Mouse (Mus musculus): ENCODE data around the gene Agbl1.

DNA sequence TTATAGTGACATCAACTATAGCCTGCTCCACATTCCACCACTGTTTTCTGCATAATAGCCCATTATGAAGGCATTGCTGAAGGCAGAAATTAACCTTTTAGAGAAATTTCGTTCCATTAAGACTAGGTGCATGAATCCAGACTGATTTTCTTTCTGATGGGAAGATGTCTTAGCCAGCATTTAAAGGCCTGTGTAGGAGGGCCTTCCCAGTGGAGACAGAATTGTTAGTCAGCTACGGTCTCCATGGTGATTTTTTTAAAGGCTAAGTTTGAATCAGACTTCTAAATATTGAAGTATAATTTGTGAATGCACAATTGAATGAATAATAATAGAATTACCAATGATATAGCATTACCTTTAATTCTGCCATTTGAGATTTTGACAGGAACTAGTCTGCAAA is 920.2 kb downstream of the Agbl1 start:
- TF ChIP-seq POLR2A (IDR thresholded peaks at IDR 0.05; ENCODE audit: insufficient read depth, low read depth, low read length) (no peak), CTCF (IDR thresholded peaks at IDR 0.05) (no peak), EP300 (IDR thresholded peaks at IDR 0.05; ENCODE audit: insufficient read depth, low read depth, low read length) (no peak)
